7 mouse cellular contexts compared by ENCODE assay signal in the genomic region with DNA sequence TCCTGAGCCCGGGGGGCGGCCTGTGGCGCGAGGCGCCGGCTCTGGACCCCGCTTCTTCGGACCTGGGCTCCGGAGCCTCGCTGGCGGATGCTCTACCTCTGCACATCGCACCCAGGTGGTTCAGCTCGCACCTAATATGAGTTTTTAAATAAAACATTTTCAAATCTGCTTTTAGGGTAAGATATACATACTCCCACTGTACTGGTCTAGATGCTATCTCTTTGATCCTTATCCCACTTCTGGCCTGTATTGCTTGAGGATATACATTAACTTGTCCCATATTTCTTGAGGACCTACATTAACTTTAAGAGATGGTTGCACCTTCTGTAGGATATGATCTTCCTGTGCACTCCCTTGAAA. TPM values are rescaled to one million over a fixed set of nuclear protein-coding genes. Genes with fewer than 3 reads are reported as not detected.
DNase-seq lines count a peak whose midpoint lies in the region; ATAC-seq lines count a peak whose summit lies in the region.

No protein-coding gene starts in this region.

- no peak for ATAC-seq in megakaryocyte, adult 5-6 weeks (ENCODE audit: poor library complexity, severe bottlenecking)
- no peak for ATAC-seq in forebrain, embryonic 15.5 days (replicated peaks)
- ATAC-seq in limb, embryonic 15.5 days (ENCODE audit: insufficient number of reproducible peaks, low FRiP score, low TSS enrichment, low read depth) = no peak
- ATAC-seq in stomach, embryonic 15.5 days (ENCODE audit: insufficient read depth, low FRiP score, low read depth) = no peak

- H3K4me1 ChIP-seq in megakaryocyte, embryonic 14.5 days = no peaks in the 10 kb centered on the region
- no peaks in the 10 kb centered on the region for H3K4me1 ChIP-seq in forebrain, embryonic 15.5 days
- no peaks in the 10 kb centered on the region for H3K4me1 ChIP-seq in limb, embryonic 15.5 days
- H3K4me1 ChIP-seq in stomach, embryonic 15.5 days = no peaks in the 10 kb centered on the region

- peaks cover 21% of the 10 kb centered on the region for H3K9me3 ChIP-seq in megakaryocyte, embryonic 14.5 days
- H3K9me3 ChIP-seq in forebrain, embryonic 15.5 days = peaks cover 54% of the 10 kb centered on the region
- peaks cover 39% of the 10 kb centered on the region for H3K9me3 ChIP-seq in limb, embryonic 15.5 days
- H3K9me3 ChIP-seq in stomach, embryonic 15.5 days = peaks cover 18% of the 10 kb centered on the region; the same call in 1 of the 2 replicates

- no peaks in the 10 kb centered on the region for H3K27me3 ChIP-seq in megakaryocyte, embryonic 14.5 days (replicated peaks)
- no peaks in the 10 kb centered on the region for H3K27me3 ChIP-seq in forebrain, embryonic 15.5 days
- H3K27me3 ChIP-seq in limb, embryonic 15.5 days = no peaks in the 10 kb centered on the region
- no peaks in the 10 kb centered on the region for H3K27me3 ChIP-seq in stomach, embryonic 15.5 days (replicated peaks)

- 5% methylated on average over 13 of the region's 13 CpGs for WGBS in forebrain, embryonic 15.5 days
- WGBS in limb, embryonic 15.5 days = 2% methylated on average over 13 of the region's 13 CpGs
- WGBS in stomach, embryonic 15.5 days = 2% methylated on average over 13 of the region's 13 CpGs

- H3K4me2 ChIP-seq in forebrain, embryonic 15.5 days (replicated peaks) = peak overlapping the region; percentile 63
- peak overlapping the region; percentile 67 for H3K4me2 ChIP-seq in limb, embryonic 15.5 days
- H3K4me2 ChIP-seq in stomach, embryonic 15.5 days = peak overlapping the region; percentile 73

- 0 out of 2 replicates have a peak overlapping the region, but pooled peaks have one; percentile 24 for H3K27ac ChIP-seq in forebrain, embryonic 15.5 days (replicated peaks)
- H3K27ac ChIP-seq in limb, embryonic 15.5 days = peak overlapping the region; percentile 66
- no peak overlapping the region for H3K27ac ChIP-seq in stomach, embryonic 15.5 days

- peak overlapping the region; percentile 63 for H3K9ac ChIP-seq in forebrain, embryonic 15.5 days (replicated peaks)
- peak overlapping the region; percentile 43 for H3K9ac ChIP-seq in limb, embryonic 15.5 days
- H3K9ac ChIP-seq in stomach, embryonic 15.5 days = peak overlapping the region; percentile 48; the same call in 1 of the 2 replicates

- peak overlapping the region; percentile 88 for H3K4me3 ChIP-seq in megakaryocyte, embryonic 14.5 days (replicated peaks)
- peak overlapping the region; percentile 50 for H3K4me3 ChIP-seq in forebrain, embryonic 15.5 days
- peak overlapping the region; percentile 51 for H3K4me3 ChIP-seq in limb, embryonic 15.5 days
- peak overlapping the region; percentile 50 for H3K4me3 ChIP-seq in stomach, embryonic 15.5 days (replicated peaks)

- H3K36me3 ChIP-seq in megakaryocyte, embryonic 14.5 days (replicated peaks; ENCODE audit: low read length) = no peaks in the 10 kb centered on the region
- peaks cover 6% of the 10 kb centered on the region; the same call in 1 of the 2 replicates for H3K36me3 ChIP-seq in forebrain, embryonic 15.5 days
- no peaks in the 10 kb centered on the region for H3K36me3 ChIP-seq in limb, embryonic 15.5 days
- no peaks in the 10 kb centered on the region for H3K36me3 ChIP-seq in stomach, embryonic 15.5 days

- DNase-seq in retina, embryonic 14.5 days (ENCODE audit: low spot score) = no peak
- no peak for DNase-seq in adrenal gland, postnatal 4 days (ENCODE audit: low spot score in 2 of 2)

RNA-seq across cellular contexts. Expression of a gene that starts 46.3 kb away (rescaled TPM):
- not detected in 2 replicates for polyA plus RNA-seq in megakaryocyte, embryonic 14.5 days (2012; ENCODE audit: insufficient read depth, low replicate concordance)
- not detected in 2 replicates for total RNA-seq in megakaryocyte, adult 5-6 weeks (2015)
- total RNA-seq in megakaryocyte, adult 5-6 weeks (2017) = not detected in 2 replicates
- not detected in 2 replicates for polyA plus RNA-seq in forebrain, embryonic 15.5 days (2015; fragmentation: Nextera tagmentation; extraction: Ambion mirVana)
- polyA plus RNA-seq in limb, embryonic 15.5 days (2015; fragmentation: Nextera tagmentation; extraction: Ambion mirVana) = 0.14 TPM in 1 of 2 replicates, not detected in the other
- polyA plus RNA-seq in stomach, embryonic 15.5 days (2015; fragmentation: Nextera tagmentation; extraction: Ambion mirVana) = 0.15 TPM in 1 of 2 replicates, not detected in the other
- total RNA-seq in adrenal gland, postnatal 4 days (2021) = under 1 TPM in 1 of 2 experiments, not detected in 1; 0.64 TPM
